Mouse (Mus musculus) cerebellum, adult 11 months (tissue): ENCODE measurements around the gene 4930535I16Rik.
"Not testable (repeated sequence)": the region's sequence is repeated elsewhere in the genome, so short reads cannot be mapped to it uniquely, and the experiment has no call there.

Experiments used
- DNase-seq: peaks from one replicate; pipeline ENCODE4 v3.0.0; 2022

The 4930535I16Rik gene

GRCm38 (mm10) chr4:123917548-123918140, at the start of gene 4930535I16Rik:
4930535I16Rik (minus strand) TSS chr4:123918022.
- no peak for DNase-seq

- no peak for DNase-seq
Measured at GRCm38 (mm10) chr4:123962721-123963120, 44.9 kb upstream of the 4930535I16Rik start.

DNA sequence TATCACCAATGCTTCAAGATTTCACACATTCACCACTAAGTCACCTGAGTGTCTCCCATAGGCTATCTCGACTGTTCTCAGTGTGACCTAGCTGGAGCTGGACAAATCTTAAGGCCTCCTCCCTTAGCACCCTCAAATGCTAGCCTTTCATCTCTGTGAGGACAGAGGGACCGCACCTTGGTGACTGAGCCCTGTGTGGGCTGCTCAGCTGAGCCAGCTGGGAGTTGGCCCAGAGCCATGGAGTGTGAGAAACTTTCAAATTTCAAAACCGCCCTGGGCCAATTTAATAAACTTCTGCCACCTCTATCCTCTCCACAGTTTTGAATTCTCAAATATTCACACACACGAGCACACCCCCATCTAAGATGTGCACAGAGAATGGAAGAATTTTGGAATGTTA, 43.1 kb upstream of the 4930535I16Rik start:
- DNase-seq: no peak

DNA sequence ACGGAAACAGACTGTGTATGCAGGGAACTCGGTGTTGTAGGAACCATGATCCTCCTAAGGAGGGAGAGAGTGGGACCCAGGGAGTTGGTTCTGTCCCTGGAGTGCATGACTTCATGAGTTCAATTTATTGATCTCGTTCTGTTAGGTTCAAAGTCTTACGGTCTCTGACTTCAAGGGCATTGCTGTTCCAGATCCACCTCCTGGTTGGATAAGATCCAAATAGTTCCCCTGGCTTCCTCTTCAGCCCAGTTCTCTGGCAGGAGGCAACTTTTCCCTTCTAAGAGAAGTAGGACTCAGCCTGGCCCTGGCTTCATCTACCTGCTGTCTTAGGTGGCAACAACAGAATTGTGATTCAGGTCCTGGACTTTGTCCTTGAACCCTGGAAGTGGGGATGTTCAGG, 40.1 kb upstream of the 4930535I16Rik start:
- DNase-seq: no peak

DNA sequence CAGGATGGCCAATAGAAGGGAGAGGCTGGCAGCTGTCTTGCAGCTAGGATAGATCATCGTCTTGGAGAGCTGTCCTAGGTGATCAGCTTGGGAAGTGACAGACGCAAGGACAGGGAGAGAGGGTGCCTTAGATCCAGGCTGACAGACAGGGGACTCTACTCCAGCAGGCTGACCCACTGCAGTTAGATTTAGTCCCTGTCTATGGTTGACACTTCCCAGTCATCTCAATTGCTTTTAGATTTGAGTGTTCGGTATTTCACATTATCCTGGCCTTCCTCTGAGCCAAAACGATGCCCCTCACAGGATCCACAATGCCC, 39.6 kb upstream of the 4930535I16Rik start:
- no peak for DNase-seq

GRCm38 (mm10) chr4:123956703-123957491, 39.1 kb upstream of the 4930535I16Rik start:
- peak; percentile 73 for DNase-seq

DNA sequence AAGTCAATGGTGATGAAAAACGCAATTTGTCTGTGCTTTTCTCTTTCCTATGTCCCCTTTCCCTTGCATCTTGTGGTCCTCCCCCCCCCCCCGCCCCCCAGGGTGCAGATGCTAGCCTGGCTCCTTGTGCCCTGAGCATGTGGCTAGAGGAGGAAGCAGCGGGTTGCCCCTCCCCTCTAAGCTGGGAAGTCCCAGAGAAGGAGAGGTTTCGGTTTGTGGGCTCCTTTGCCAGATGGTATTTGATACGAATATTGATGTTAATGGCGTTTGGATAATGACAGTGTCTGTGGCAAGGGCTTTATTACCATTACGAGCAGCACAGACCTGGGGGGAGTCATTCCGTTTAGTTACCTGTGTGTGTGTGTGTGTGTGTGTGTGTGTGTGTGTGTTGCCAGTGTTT, 34.2 kb upstream of the 4930535I16Rik start:
- no peak for DNase-seq

DNA sequence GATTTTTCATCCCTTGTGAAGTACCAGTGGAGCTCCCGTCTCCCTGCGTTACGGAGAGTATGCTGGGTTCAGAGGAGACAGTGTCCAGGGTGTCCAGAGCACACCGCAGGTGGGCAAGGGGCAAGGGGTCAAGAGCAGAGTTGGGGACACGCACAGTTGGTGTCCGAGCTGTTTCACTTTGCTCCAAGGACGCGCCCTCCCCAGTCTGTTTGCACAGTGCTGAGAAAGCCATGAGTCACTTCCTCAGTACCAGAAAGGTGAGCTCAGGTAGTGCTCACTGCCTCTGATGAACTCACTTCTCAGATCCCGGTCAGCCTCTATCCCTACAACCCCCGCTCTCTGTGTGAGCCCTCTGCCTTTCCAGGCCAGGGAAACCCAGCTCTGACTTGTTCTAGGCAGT, 31.8 kb upstream of the 4930535I16Rik start:
- DNase-seq: no peak

- DNase-seq: no peak
Measured at GRCm38 (mm10) chr4:123948901-123949300, 31.1 kb upstream of the 4930535I16Rik start.

- DNase-seq: no peak
Measured at GRCm38 (mm10) chr4:123947149-123947548, 29.3 kb upstream of the 4930535I16Rik start.

DNA sequence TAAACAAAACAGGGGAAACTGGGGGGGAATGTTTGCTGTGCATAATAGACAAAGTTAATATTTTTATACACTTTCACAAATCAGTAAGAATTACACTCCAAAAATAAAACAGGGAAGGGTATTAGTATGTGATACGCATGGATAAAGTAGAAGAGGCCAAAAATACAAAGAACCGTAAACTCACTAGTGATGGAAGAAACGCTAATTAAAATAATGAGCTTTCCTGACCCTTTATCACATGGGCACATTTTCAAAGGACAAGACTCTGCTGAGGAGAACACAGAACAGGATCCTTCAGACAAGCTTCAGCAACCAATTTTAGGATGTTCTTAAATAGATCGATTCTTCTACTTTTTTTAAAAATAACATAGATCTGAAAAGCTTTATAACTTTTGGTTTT, 28.9 kb upstream of the 4930535I16Rik start:
- DNase-seq: no peak

- DNase-seq: not testable (repeated sequence)
Measured at GRCm38 (mm10) chr4:123940878-123941277, 23.1 kb upstream of the 4930535I16Rik start.

DNA sequence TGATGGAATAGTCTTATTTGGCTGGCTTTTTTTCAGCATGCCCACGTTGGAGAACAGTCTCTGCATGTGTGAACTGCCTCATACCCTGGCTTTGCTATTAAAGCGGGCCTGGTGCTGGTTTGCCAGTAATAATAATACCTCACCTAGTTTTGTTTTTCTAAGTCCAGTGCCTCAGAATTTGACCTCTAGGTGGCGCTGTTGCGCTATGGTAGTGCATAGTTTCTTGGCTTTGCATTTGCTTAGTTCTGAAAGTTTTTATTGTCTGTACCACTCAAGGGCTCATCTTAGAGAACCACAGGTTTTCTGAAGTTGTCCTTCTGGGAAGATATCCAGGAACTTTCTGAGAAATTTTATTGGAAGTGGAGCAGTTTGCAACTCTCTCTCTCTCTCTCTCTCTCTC, 22.0 kb upstream of the 4930535I16Rik start:
- DNase-seq: peak; percentile 36

DNA sequence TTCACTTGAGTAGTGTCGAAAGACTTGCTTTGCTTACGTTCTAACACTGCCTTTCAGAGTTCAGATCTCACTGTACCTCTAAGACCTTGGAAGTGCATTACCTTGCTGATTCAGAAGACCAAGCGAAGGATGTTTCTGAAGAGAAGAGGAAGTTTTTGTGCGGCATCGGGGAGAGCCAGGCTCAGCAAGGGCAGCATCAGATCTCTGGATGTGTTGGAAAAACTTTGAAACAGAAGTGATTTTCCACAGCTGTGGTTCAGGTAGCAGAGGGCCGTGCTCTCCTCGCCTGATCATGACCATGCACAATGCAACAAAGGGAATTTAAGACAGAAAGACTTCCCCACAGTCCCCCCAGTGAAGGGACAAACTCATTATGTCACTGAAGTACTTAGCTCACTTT, 18.2 kb upstream of the 4930535I16Rik start:
- no peak for DNase-seq

DNA sequence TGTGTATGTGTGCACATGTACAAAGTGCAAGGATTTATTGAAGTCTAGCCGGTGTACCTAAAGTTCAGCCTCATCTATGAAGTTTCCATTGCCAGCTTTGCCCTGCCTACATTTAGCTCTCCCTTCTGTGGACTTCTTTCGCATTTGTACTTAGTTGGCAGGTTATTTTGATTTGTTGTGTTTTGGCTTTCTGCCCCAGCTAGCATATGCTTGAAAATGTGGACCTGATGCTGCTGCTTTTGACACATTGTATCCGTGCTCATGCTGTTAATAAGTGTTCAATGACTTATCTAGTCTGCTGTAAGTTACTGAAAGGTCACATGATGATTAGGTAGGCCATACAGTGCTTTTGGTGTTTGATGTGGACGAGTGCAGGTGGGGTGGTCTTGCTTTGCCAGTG, 16.5 kb upstream of the 4930535I16Rik start:
- DNase-seq: peak; percentile 27

- no peak for DNase-seq
Measured at GRCm38 (mm10) chr4:123929994-123930393, 12.2 kb upstream of the 4930535I16Rik start.

DNA sequence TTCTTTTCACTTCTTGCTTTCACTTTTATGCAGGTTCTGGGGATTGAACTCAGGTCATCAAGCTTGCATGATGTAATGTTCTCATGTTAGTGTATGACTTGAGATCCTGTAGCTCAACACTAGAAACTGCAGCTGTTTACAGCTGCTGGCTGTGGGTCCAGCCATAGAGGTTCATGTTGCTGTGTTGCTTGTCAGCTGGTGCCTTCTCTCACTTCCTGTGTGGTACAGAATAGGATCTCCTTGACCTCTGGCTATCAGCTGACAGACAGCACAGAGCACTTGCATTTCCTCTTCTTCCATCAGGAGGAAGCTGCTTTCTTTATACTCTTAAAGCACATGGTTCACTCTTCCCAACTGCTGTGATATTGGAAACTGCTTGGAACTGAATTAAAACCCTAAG, 10.1 kb upstream of the 4930535I16Rik start:
- no peak for DNase-seq

DNA sequence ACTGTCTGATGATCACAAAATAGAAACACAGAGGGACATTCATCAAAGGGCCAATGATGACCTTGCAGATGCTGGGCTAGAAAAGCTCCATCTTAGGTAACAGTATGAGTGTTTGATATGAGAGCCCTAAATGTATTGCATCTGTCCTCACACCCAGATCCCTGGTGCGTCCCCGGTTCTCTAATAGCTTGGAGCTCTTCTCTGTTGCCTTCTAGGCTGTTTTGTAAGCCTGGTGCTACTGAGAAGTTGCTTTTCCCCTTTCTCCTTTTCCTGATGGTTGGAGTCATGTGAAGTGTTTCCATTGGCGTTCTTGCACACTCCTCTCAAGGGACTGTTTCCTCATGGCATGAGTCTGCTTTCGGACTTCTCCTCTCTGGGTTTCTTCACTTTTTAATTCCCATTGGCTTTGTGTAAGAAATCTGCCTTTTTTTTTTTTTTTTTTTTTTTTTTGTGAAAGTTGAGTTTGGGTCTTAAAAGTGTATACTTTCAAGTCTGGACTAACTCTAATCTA, 3.3 kb upstream of the 4930535I16Rik start:
- no peak for DNase-seq

DNA sequence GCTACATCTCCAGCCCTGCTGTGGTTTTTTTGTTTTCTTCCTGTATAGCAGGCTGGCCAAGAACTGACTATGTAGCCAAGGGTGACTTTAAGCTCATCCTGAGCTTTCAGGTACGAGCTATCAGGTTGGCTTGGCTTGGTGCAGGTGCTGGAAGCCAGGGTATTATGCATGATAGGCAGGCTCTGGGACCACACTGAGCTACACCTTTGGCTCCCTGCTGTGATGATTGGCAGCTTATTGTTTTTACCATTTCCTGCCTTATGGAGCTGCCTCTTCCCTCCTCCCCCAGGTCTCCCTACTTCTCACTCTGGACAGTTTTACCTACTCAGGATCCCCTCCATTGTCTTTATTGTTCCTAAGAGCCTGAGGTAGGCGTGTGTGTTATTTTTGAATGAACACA, 1.0 kb upstream of the 4930535I16Rik start:
- DNase-seq: no peak

- peak; percentile 100 for DNase-seq
Measured at GRCm38 (mm10) chr4:123916748-123917547, 874 bp downstream of the 4930535I16Rik start, which contains the start of gene Rragc. Rragc (plus strand) TSS chr4:123917446.

GRCm38 (mm10) chr4:123912431-123912830, 5.4 kb downstream of the 4930535I16Rik start:
- DNase-seq: no peak

DNA sequence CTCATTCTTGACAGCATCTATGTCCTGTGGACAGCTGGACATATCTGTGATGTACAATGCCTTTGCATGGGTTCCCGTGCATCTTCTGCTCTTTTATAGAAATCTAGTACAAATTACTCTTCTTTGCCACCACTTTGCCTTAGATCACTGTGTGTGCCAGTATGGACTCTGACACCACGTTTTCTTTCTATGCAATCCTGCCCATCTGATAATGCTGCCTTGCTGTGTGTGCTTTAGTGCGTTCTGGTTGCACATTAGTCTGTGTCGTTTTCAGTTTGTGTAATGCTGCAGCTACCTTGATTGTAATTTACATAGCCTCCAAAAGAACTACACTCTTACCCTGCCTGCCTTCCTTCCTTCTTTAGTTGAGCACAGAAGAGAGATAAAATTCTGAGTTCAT, 6.3 kb downstream of the 4930535I16Rik start:
- no peak for DNase-seq

DNA sequence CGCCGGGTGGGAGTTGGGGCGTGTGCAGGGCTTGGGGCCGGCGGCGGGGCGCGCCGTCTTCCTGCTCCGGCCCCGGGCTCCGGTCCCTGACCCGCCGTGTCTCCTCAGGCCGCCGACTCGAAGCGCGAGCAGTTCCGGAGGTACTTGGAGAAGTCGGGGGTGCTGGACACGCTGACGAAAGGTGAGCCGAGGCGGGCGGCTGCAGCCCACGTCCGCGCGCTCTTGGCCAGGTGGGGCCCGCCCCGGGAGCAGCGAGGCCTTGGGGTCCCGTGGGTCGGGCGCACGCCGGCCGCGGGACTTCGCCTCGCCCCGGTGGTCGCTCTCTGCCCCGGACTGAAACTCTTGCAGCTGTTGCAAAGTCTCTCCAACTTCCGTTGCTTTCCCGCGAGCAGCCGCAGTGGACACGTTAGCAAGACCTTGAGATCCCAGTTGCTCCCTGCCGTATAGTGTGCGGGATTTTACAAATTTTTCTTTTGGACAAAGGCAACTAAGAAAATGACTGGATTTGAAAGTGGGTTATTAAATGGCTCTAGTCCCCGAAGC, 12.6 kb downstream of the 4930535I16Rik start:
- DNase-seq: no peak
